ENCODE assay signal across 19 mouse cellular contexts in the genomic region with DNA sequence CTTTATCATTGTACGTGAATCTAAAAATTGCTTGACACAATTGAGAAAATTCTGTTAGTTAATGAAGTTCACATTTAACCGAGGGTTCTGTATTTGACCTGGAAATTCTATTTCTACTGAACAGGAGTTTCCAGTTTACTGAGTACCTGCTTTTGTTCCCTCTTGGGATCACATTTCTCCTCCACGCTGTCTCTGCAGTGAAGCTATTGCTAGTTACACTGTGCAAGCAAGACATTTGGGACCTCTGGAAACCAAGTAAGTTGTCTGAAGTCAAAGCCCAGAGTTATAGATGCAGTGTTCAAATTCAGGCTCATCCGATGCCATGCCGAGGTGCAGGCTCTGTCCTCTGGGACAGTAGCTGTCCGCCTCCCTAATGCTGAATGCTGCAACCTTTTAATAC.
"Had no signal": no experiment of that assay in that cellular context is flagged by ENCODE, and none has a peak within 500 bp of the region (broad histone marks: within the 10 kb centered on the region; RNA-seq: fewer than 3 reads in every experiment).

No protein-coding gene starts in this region.

- H3K4me1 ChIP-seq: intestine, embryonic 15.5 days; limb, embryonic 12.5 days; liver, embryonic 13.5 days; liver, embryonic 15.5 days had no signal

- H3K4me2 ChIP-seq: heart, embryonic 12.5 days; hindbrain, embryonic 14.5 days; intestine, embryonic 15.5 days; liver, embryonic 11.5 days; liver, embryonic 13.5 days; liver, embryonic 15.5 days had no signal

- H3K27ac ChIP-seq: gastrocnemius, adult 2 months; hindbrain, embryonic 10.5 days; hindbrain, embryonic 14.5 days; intestine, embryonic 15.5 days; layer of hippocampus, adult 2 months; left cerebral cortex, adult 2 months; limb, embryonic 12.5 days; liver, embryonic 13.5 days; liver, embryonic 15.5 days had no signal

- H3K9ac ChIP-seq: heart, embryonic 12.5 days; hindbrain, embryonic 14.5 days; intestine, embryonic 15.5 days; limb, embryonic 12.5 days; liver, embryonic 13.5 days; liver, embryonic 15.5 days had no signal

- H3K4me3 ChIP-seq: heart, embryonic 10.5 days; heart, embryonic 12.5 days; hindbrain, embryonic 10.5 days; intestine, embryonic 15.5 days; layer of hippocampus, adult 2 months; left cerebral cortex, adult 2 months; limb, embryonic 10.5 days; limb, embryonic 12.5 days; liver, embryonic 13.5 days; liver, embryonic 15.5 days had no signal

- ATAC-seq: hindbrain, embryonic 16.5 days; inflammation-experienced regulatory T-cells, adult 6 months; intestine, embryonic 15.5 days; intestine, postnatal 0 days had no signal

- DNase-seq: gastrocnemius, adult 2 months; gastrocnemius, postnatal 10 days; gastrocnemius, postnatal 25 days; liver; liver, embryonic 13.5 days had no signal

- H3K36me3 ChIP-seq: heart, embryonic 10.5 days; heart, embryonic 12.5 days; hindbrain, embryonic 10.5 days; intestine, embryonic 15.5 days; limb, embryonic 10.5 days; limb, embryonic 12.5 days; liver, embryonic 13.5 days; liver, embryonic 15.5 days had no signal

- H3K27me3 ChIP-seq: intestine, embryonic 15.5 days; liver, embryonic 13.5 days; liver, embryonic 15.5 days had no signal

- H3K9me3 ChIP-seq: heart, embryonic 10.5 days; heart, embryonic 12.5 days; hindbrain, embryonic 10.5 days; intestine, embryonic 15.5 days; limb, embryonic 10.5 days; limb, embryonic 12.5 days; liver, embryonic 13.5 days; liver, embryonic 15.5 days had no signal
